Mouse (Mus musculus): ENCODE results near the gene Usp37.

- no peak for TF ChIP-seq CTCF (IDR thresholded peaks at IDR 0.05; ENCODE audit: borderline replicate concordance, insufficient read depth, low read length)
- TF ChIP-seq POLR2A (IDR thresholded peaks at IDR 0.05; ENCODE audit: low read depth, low read length) = no peak
These were observed 91.5 kb downstream of the Usp37 start for GRCm38 (mm10) chr1:74452611-74453045.
